Mouse (Mus musculus) neural tube, embryonic 12.5 days (tissue): Measurements from ENCODE around the gene Hic2. TPM values are rescaled to one million over a fixed set of nuclear protein-coding genes. Genes with fewer than 3 reads are reported as not detected.
"Not testable (repeated sequence)": the region's sequence is repeated elsewhere in the genome, so short reads cannot be mapped to it uniquely, and the experiment has no call there.

Experiments
- ATAC-seq: fragments of 200-750 bp; cut with Nextera tagmentation; 2 replicates; pipeline ENCODE4 v1.8.0; 2017; ENCODE audit warnings: low read depth, mild to moderate bottlenecking, moderate TSS enrichment, moderate library complexity; ENCODE audit not compliant: low FRiP score
- H3K27ac ChIP-seq: fragments of 300-500 bp; sonication (generic); 2 replicates; pipeline ENCODE4 v1.5.1; 2016
- H3K27me3 ChIP-seq: fragments of 300-500 bp; sonication (generic); replicated peaks from 2 replicates; pipeline ENCODE4 v1.6.1; 2016; ENCODE audit warnings: mild to moderate bottlenecking
- H3K36me3 ChIP-seq: fragments of 300-500 bp; sonication (generic); 2 replicates; pipeline ENCODE4 v1.6.1; 2016; ENCODE audit warnings: mild to moderate bottlenecking
- H3K4me1 ChIP-seq: fragments of 300-500 bp; sonication (generic); 2 replicates; pipeline ENCODE4 v1.6.1; 2016
- H3K4me2 ChIP-seq: fragments of 300-500 bp; sonication (generic); replicated peaks from 2 replicates; pipeline ENCODE4 v1.6.1; 2016; ENCODE audit warnings: mild to moderate bottlenecking
- H3K4me3 ChIP-seq: fragments of 300-500 bp; sonication (generic); 2 replicates; pipeline ENCODE4 v1.5.1; 2016
- H3K9ac ChIP-seq: fragments of 300-500 bp; sonication (generic); 2 replicates; pipeline ENCODE4 v1.6.1; 2016; ENCODE audit warnings: mild to moderate bottlenecking
- H3K9me3 ChIP-seq: fragments of 300-500 bp; sonication (generic); 2 replicates; pipeline ENCODE4 v1.6.1; 2016; ENCODE audit warnings: mild to moderate bottlenecking
- WGBS: fragments of 180-500 bp; shearing (Covaris S2); methylation state at CpG from one replicate; pipeline ENCODE4 v1.1.7; 2016; 5-methylcytosine and 5-hydroxymethylcytosine counted together
- polyA plus RNA-seq: library from polyadenylated mRNA; unstranded; fragments of >200 nt; fragmentation: Nextera tagmentation; extraction: Ambion mirVana; gene quantifications from 2 replicates; pipeline ENCODE4 v1.2.1, GENCODE M21; 2016

Gene Hic2
- polyA plus RNA-seq, 1 experiment from 2014 or later, result 12.4 TPM

DNA sequence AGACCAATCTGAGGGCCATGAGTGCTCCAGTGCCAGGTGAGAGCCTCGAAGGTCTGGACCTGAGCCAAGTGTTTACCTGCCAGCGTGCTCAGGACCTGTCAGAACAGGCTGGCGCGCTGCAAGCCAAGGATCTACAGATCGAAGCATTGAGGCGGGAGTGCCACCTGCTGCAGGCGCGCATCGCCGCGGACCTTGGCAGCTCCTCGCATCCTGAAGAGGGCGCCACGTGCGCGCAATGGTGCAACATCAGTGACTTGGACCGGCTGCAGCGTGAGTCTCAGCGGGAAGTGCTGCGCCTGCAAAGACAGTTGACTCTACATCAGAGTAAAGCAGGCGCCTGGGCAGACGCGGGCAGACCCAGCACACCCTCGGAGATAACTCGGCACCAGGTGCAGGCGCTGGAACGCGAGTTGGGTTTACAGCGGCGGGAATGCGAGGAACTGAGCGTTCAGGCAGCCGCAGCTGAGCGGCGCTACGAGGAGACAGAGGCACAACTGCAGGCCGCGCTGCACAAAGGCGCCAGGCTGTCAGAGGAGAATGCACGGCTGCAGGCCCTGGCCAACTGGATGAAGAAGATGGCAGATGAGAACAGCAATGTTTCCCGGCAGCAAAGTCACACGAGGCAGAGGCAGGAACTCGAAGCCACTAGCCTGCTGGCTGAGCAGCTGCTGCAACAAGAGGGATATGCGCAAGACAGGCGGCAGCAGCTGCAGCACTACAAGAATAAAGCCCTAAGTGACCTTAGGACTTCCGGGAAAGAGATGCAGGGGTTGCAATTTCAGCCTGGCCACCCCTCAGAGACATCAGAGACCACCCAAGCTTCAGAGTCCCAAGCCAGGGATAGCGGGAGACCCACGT lies 23.2 kb upstream of the Hic2 start:
- Histone ChIP-seq H3K4me3 (peak overlapping the region; percentile 54), H3K27ac (no peak overlapping the region), H3K4me2 (peak overlapping the region; percentile 81), H3K9ac (peak overlapping the region; percentile 65), H3K36me3 (no peaks in the 10 kb centered on the region; the same call in 1 of the 2 replicates), H3K27me3 (peaks cover 7% of the 10 kb centered on the region; the same call in 1 of the 2 replicates), H3K4me1 (peaks cover 17% of the 10 kb centered on the region), H3K9me3 (no peaks in the 10 kb centered on the region)
- ATAC-seq, result peak; percentile 72
- WGBS, result 9% methylated on average over 48 of the region's 48 CpGs

GRCm38 (mm10) chr16:17216934-17217633 lies 16.3 kb upstream of the Hic2 start:
- no peak overlapping the region for H3K9ac ChIP-seq
- no peak overlapping the region for H3K27ac ChIP-seq
- H3K27me3 ChIP-seq, result no peaks in the 10 kb centered on the region
- no peak overlapping the region for H3K4me2 ChIP-seq
- H3K9me3 ChIP-seq, result no peaks in the 10 kb centered on the region
- H3K4me3 ChIP-seq, result no peak overlapping the region
- H3K4me1 ChIP-seq, result no peaks in the 10 kb centered on the region
- WGBS, result 64% methylated on average over 8 of the region's 8 CpGs
- no peaks in the 10 kb centered on the region; the same call in 1 of the 2 replicates for H3K36me3 ChIP-seq
- no peak for ATAC-seq

DNA sequence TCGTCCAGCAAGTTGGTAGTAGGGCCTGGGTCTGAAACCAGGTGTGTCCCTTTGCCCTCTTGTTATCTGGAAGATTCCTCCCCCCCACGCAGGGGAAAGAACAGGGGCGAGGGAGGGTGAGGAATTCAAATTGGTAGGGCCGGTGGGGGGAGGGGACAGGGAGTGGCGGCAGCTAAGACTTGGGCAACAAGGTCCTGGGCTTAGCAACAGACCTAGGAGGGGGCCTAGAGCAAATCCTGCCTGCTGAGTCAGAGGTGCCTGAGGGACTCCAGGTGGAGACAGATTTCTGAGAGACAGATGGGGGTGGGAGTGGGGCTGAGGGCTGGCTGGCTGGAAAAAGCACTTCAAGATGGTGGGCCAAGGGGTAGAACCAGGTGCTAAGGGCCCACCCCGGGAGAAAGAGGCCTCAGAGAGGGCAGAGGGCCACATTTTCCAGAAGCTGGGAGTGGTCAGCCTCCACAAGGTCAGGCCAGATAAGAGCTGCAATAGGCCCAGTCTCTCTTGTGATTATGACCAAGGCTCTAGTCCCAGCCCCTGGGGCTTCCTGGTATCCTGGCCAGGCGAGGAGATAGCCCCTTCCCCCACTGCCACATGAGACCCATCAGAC lies 13.1 kb upstream of the Hic2 start:
- H3K36me3 ChIP-seq, result no peaks in the 10 kb centered on the region
- no peak overlapping the region for H3K4me3 ChIP-seq
- no peaks in the 10 kb centered on the region for H3K4me1 ChIP-seq
- no peaks in the 10 kb centered on the region for H3K27me3 ChIP-seq
- no peak overlapping the region for H3K9ac ChIP-seq
- no peak overlapping the region for H3K4me2 ChIP-seq
- WGBS, result 46% methylated on average over 7 of the region's 7 CpGs
- no peaks in the 10 kb centered on the region for H3K9me3 ChIP-seq
- ATAC-seq, result no peak
- no peak overlapping the region for H3K27ac ChIP-seq

GRCm38 (mm10) chr16:17222197-17222596 lies 11.2 kb upstream of the Hic2 start:
- H3K9ac ChIP-seq, result no peak overlapping the region
- H3K9me3 ChIP-seq, result no peaks in the 10 kb centered on the region
- H3K4me2 ChIP-seq, result no peak overlapping the region
- H3K27me3 ChIP-seq, result no peaks in the 10 kb centered on the region
- H3K27ac ChIP-seq, result no peak overlapping the region
- WGBS, result 31% methylated on average over 25 of the region's 25 CpGs
- H3K4me1 ChIP-seq, result no peaks in the 10 kb centered on the region
- H3K4me3 ChIP-seq, result no peak overlapping the region
- peak; percentile 100 for ATAC-seq
- no peaks in the 10 kb centered on the region for H3K36me3 ChIP-seq

GRCm38 (mm10) chr16:17225584-17225983 lies 7.8 kb upstream of the Hic2 start:
- 0 out of 2 replicates have a peak, but pooled peaks cover 4% of the 10 kb centered on the region for H3K9me3 ChIP-seq
- no peak overlapping the region for H3K4me3 ChIP-seq
- no peaks in the 10 kb centered on the region for H3K36me3 ChIP-seq
- no peak overlapping the region for H3K9ac ChIP-seq
- WGBS, result 88% methylated on average over 5 of the region's 5 CpGs
- H3K27me3 ChIP-seq, result no peaks in the 10 kb centered on the region
- H3K27ac ChIP-seq, result no peak overlapping the region
- no peaks in the 10 kb centered on the region for H3K4me1 ChIP-seq
- no peak overlapping the region for H3K4me2 ChIP-seq
- no peak for ATAC-seq

GRCm38 (mm10) chr16:17226496-17226895 lies 6.9 kb upstream of the Hic2 start:
- Histone ChIP-seq H3K9me3 (0 out of 2 replicates have a peak, but pooled peaks cover 4% of the 10 kb centered on the region), H3K27ac (no peak overlapping the region), H3K4me2 (no peak overlapping the region), H3K4me1 (no peaks in the 10 kb centered on the region), H3K9ac (no peak overlapping the region), H3K4me3 (no peak overlapping the region), H3K27me3 (no peaks in the 10 kb centered on the region), H3K36me3 (no peaks in the 10 kb centered on the region)
- no peak for ATAC-seq

DNA sequence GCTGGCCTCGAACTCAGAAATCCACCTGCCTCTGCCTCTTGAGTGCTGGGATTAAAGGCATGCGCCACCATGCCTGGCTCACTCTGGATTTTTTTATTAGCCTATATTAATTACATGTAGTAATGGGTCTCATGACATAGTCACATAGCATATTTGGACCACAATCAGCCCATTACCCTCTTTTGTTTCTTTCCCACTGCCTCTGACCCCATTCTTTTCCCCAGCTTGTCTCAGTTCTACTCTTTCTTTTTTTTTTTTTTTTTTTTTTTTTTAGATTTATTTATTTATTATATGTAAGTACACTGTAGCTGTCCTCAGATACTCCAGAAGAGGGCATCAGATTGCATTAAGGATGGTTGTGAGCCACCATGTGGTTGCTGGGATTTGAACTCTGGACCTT lies 1.8 kb upstream of the Hic2 start:
- H3K9me3 ChIP-seq, H3K4me3 ChIP-seq, ATAC-seq, H3K27ac ChIP-seq, H3K4me2 ChIP-seq, H3K36me3 ChIP-seq, H3K9ac ChIP-seq, H3K27me3 ChIP-seq: not testable (repeated sequence)
- 93% methylated on average over 2 of the region's 2 CpGs for WGBS
- H3K4me1 ChIP-seq, result peaks cover 23% of the 10 kb centered on the region

DNA sequence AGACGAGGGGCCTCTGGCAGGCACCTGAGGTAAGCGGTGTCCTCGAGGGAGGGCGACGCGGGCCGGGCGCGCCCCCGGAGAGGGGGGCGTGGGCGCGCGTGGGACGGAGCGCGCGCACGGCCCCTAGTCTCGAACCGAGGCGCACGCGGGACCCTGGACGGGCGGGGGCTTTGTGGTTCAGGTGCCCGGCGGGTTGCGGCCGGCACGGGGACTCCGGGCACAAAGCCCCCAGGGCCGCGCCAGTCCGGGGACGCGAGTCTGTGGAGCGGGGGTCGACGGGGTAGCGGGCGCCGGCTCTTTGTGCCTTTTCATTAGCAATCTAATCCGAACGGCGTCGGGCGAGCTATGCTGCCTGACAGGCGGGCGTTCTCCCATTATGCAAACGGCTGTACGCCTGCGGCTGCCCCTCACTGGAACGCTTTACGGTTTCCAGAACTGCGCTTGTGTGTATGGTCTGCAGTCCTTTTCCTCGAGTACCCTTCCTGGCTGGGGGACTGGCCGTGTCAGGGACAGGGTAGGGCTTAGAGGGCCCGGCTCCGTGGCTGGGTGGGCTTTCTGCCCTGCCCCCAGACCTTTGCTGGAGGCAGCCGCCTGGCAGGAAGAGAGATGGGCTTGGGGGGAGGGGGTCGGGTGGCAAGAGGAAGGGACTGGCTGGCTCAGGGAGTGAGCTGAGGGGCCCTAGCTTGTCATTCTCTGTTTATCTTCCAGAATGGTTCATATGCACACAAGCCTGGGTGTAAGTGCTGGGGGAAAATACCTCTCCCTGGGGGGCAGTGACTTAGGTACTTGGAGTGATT lies 528 bp downstream of the Hic2 start:
- Histone ChIP-seq H3K9ac (peak overlapping the region; percentile 90), H3K27me3 (no peaks in the 10 kb centered on the region), H3K36me3 (no peaks in the 10 kb centered on the region), H3K4me2 (peak overlapping the region; percentile 78), H3K4me1 (peaks cover 33% of the 10 kb centered on the region), H3K4me3 (peak overlapping the region; percentile 87), H3K9me3 (0 out of 2 replicates have a peak, but pooled peaks cover 4% of the 10 kb centered on the region), H3K27ac (peak overlapping the region; percentile 87)
- ATAC-seq, result peak; percentile 76
- WGBS, result under 1% methylated on average over 61 of the region's 62 CpGs

GRCm38 (mm10) chr16:17234499-17234895 lies 1.1 kb downstream of the Hic2 start:
- WGBS, result 2% methylated on average over 12 of the region's 12 CpGs
- H3K4me1 ChIP-seq, result peaks cover 33% of the 10 kb centered on the region

GRCm38 (mm10) chr16:17234916-17235665 lies 1.7 kb downstream of the Hic2 start:
- peak overlapping the region; percentile 87 for H3K4me3 ChIP-seq
- H3K9ac ChIP-seq, result peak overlapping the region; percentile 90
- peak overlapping the region; percentile 78 for H3K4me2 ChIP-seq
- H3K4me1 ChIP-seq, result peaks cover 35% of the 10 kb centered on the region
- ATAC-seq, result no peak
- no peaks in the 10 kb centered on the region for H3K36me3 ChIP-seq
- no peaks in the 10 kb centered on the region for H3K27me3 ChIP-seq
- no peaks in the 10 kb centered on the region for H3K9me3 ChIP-seq
- WGBS, result 52% methylated on average over 9 of the region's 9 CpGs
- H3K27ac ChIP-seq, result no peak overlapping the region

More at GRCm38 (mm10) chr16:17234499-17234895, 1.1 kb downstream of the Hic2 start:
- H3K4me2 ChIP-seq, result peak overlapping the region; percentile 78
- peak overlapping the region; percentile 90 for H3K9ac ChIP-seq
- peak; percentile 22; the same call in 1 of the 2 replicates for ATAC-seq
- H3K27ac ChIP-seq, result 0 out of 2 replicates have a peak overlapping the region, but pooled peaks have one; percentile 87
- 0 out of 2 replicates have a peak, but pooled peaks cover 4% of the 10 kb centered on the region for H3K9me3 ChIP-seq
- H3K27me3 ChIP-seq, result no peaks in the 10 kb centered on the region
- peak overlapping the region; percentile 87 for H3K4me3 ChIP-seq
- no peaks in the 10 kb centered on the region for H3K36me3 ChIP-seq

DNA sequence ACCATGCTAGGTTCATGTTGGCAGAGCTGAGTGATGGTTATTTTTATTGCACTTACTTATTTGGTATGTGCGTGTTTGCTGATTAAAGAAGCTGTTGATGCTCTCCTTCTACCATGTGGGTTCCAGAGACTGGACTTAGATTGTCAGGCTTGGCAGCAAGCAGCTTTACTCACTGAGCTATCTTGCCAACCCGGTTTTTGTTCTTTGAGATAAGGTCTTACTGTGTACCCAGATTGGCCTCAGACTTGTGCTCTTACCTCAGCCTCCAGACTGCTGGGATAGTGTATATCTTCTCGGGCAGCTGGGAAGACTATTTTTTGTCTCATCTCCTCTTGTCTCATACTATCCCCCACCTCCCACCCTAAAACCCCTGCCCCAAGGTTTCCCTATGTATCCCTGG lies 4.3 kb downstream of the Hic2 start:
- H3K27me3 ChIP-seq, result no peaks in the 10 kb centered on the region
- 92% methylated on average over 3 of the region's 3 CpGs for WGBS
- peaks cover 35% of the 10 kb centered on the region for H3K4me1 ChIP-seq
- H3K4me3 ChIP-seq, result no peak overlapping the region
- no peak overlapping the region for H3K4me2 ChIP-seq
- no peaks in the 10 kb centered on the region for H3K9me3 ChIP-seq
- H3K27ac ChIP-seq, result no peak overlapping the region
- H3K36me3 ChIP-seq, result no peaks in the 10 kb centered on the region
- no peak for ATAC-seq
- H3K9ac ChIP-seq, result no peak overlapping the region
